Mouse (Mus musculus): ENCODE measurements at regions not wholly inside any gene's neighbourhood (a gene's known extent, or its start where the extent isn't known, plus 50 kb on each side); places are given as distances from the start of the nearest gene placed in this dataset.
A peak's percentile ranks its signal among the peaks of the same experiment; 100 is the strongest.

DNA sequence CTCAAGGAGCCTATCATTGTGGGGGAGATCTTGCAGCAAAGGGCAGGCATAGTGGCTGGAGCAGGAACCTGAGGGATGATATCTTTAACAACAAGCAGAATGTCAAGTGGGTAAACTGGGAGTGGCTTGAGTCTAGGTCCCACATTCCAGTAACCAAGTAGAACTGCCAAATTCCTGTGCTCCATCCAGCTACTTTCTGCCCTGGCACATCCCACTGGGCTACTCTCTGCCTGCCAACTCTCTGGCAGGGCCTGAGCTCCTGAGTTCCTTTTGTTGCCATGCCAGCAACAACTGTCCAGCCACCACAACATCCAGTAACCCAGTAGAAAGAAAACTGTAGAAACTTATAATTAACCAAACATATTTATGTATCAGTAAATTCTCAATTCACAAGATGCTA, 1088.8 kb upstream of the Tenm4 start:
- H3K27me3 ChIP-seq, result no peaks in the 10 kb centered on the region
- no peaks in the 10 kb centered on the region for H3K9me3 ChIP-seq
- no peak overlapping the region for H3K27ac ChIP-seq
- no peaks in the 10 kb centered on the region for H3K36me3 ChIP-seq
- H3K9ac ChIP-seq, result no peak overlapping the region
- peaks cover 4% of the 10 kb centered on the region; the same call in 1 of the 2 replicates for H3K4me1 ChIP-seq (replicated peaks)
- no peak overlapping the region for H3K4me3 ChIP-seq
- H3K4me2 ChIP-seq, result no peak overlapping the region
- ATAC-seq (ENCODE audit: low FRiP score), result no peak

- no peak for ATAC-seq (ENCODE audit: low FRiP score)
- H3K27me3 ChIP-seq, result no peaks in the 10 kb centered on the region
- H3K9me3 ChIP-seq, result no peaks in the 10 kb centered on the region
- no peak overlapping the region for H3K9ac ChIP-seq
- no peaks in the 10 kb centered on the region for H3K36me3 ChIP-seq
- no peak overlapping the region for H3K4me3 ChIP-seq
- H3K27ac ChIP-seq, result no peak overlapping the region
- H3K4me2 ChIP-seq, result no peak overlapping the region
- peaks cover 4% of the 10 kb centered on the region; the same call in 1 of the 2 replicates for H3K4me1 ChIP-seq (replicated peaks)
- WGBS, result 46% methylated on average over 2 of the region's 2 CpGs
Observed at GRCm38 (mm10) chr7:95084328-95084727, 1086.7 kb upstream of the Tenm4 start.

DNA sequence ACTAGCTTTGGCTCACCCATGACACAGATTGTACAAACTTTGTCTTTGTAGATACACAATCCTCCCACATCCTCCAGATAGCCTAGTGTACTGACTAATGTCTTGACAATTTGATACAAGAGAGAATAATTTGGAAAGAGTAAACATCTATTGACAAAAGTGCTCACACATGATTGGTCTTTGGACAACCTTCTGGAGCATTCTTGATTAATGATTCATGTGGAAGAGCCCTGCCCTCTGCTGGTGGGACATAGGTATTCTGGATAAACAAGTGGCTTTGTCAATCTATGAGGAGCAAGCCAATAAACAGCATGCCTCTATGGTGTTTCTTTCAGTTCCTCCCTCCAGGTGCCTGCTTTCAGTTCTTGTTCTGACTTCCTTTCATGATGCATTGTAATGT, 1079.7 kb upstream of the Tenm4 start:
- ATAC-seq (ENCODE audit: low FRiP score), result no peak
- no peak overlapping the region for H3K9ac ChIP-seq
- no peaks in the 10 kb centered on the region for H3K36me3 ChIP-seq
- no peak overlapping the region for H3K27ac ChIP-seq
- H3K9me3 ChIP-seq, result no peaks in the 10 kb centered on the region
- H3K4me3 ChIP-seq, result no peak overlapping the region
- H3K4me2 ChIP-seq, result no peak overlapping the region
- H3K4me1 ChIP-seq (replicated peaks), result no peaks in the 10 kb centered on the region
- no peaks in the 10 kb centered on the region for H3K27me3 ChIP-seq

- H3K9me3 ChIP-seq, result no peaks in the 10 kb centered on the region
- H3K27ac ChIP-seq, result no peak overlapping the region
- no peaks in the 10 kb centered on the region for H3K36me3 ChIP-seq
- H3K4me2 ChIP-seq, result no peak overlapping the region
- 50% methylated on average over 4 of the region's 4 CpGs for WGBS
- H3K9ac ChIP-seq, result no peak overlapping the region
- H3K4me1 ChIP-seq (replicated peaks), result peaks cover 3% of the 10 kb centered on the region
- H3K27me3 ChIP-seq, result no peaks in the 10 kb centered on the region
- ATAC-seq (ENCODE audit: low FRiP score), result no peak; the same call in 1 of the 2 replicates
- no peak overlapping the region for H3K4me3 ChIP-seq
Observed at GRCm38 (mm10) chr7:95129020-95129419, 1042.0 kb upstream of the Tenm4 start.

DNA sequence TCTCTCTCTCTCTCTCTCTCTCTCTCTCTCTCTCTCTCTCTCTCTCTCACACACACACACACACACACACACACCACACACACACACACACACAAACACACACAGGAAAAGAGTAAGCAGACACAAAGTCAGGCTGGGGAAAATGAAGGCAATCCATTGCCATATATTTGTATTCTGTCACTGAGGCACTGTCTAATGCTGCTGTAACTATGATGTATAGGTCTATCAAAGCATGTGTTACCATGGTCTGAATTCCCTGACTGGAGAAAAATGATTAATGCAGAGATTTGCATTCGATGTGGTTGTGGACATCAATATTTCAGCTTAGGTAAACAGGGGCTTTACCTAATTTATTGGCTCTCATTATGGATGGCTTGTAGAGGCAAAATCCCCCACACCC, 1038.0 kb upstream of the Tenm4 start:
- Histone ChIP-seq H3K4me2 (no peak overlapping the region), H3K27me3 (no peaks in the 10 kb centered on the region), H3K36me3 (no peaks in the 10 kb centered on the region), H3K9ac (no peak overlapping the region), H3K4me1 (replicated peaks) (peaks cover 9% of the 10 kb centered on the region), H3K27ac (no peak overlapping the region), H3K4me3 (no peak overlapping the region), H3K9me3 (no peaks in the 10 kb centered on the region)
- 52% methylated on average over 1 of the region's 1 CpGs for WGBS
- no peak for ATAC-seq (ENCODE audit: low FRiP score)

DNA sequence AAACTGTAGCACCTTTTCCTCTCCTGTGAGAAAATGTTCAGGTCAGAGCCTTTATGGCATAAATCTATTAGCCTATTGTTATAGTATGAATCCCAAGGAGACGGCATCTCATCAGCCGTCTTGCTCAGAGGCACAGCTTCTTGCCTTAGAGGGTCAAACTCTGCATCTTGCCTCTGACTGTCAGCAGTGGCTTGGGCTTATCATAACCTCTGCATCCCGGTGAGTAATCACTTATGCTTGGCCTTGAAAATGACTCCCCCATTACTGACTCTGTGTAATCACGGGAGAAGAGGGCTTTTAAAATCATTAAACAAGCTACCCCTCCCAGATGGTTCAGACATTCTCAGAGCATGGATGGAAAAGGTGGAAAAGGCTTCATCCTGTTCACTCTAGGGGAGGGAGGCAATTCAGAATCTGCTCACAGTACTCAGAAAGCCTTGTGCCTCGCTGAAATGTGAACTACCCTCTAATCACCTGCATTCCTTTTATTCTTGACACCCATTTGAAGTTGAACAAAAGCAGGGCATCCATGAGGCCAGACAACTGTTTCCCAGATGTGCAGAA, 1036.9 kb upstream of the Tenm4 start:
- Histone ChIP-seq H3K4me1 (replicated peaks) (peaks cover 9% of the 10 kb centered on the region), H3K27ac (no peak overlapping the region), H3K36me3 (no peaks in the 10 kb centered on the region), H3K9me3 (no peaks in the 10 kb centered on the region), H3K9ac (no peak overlapping the region), H3K4me3 (no peak overlapping the region), H3K27me3 (no peaks in the 10 kb centered on the region), H3K4me2 (no peak overlapping the region)
- WGBS, result 35% methylated on average over 5 of the region's 5 CpGs
- ATAC-seq (ENCODE audit: low FRiP score), result 0 out of 2 replicates have a peak, but pooled peaks have one; percentile 49

DNA sequence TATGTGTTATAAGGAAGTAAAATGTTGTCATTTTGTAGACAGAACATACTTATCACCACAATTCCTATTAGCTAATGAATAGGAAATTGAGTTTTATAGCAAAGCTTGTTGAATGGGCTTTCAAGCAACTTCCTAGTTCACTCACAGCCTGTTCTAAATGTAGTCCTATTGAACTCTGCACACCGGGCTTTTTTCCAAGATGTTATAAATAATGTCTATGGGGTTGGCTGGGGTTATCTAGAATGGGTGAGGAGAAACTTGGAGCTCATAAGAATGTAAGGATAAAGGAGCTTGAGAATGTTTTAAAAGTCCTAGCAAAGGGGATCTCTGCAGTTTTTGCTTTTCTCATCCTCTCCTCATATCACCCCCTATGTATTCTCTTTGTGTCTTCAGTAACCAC, 1029.3 kb upstream of the Tenm4 start:
- WGBS, result 78% methylated on average over 1 of the region's 1 CpGs
- Histone ChIP-seq H3K27ac (no peak overlapping the region), H3K4me1 (replicated peaks) (no peaks in the 10 kb centered on the region), H3K36me3 (no peaks in the 10 kb centered on the region), H3K27me3 (no peaks in the 10 kb centered on the region), H3K4me2 (no peak overlapping the region), H3K9ac (no peak overlapping the region), H3K9me3 (no peaks in the 10 kb centered on the region), H3K4me3 (no peak overlapping the region)
- ATAC-seq (ENCODE audit: low FRiP score), result no peak

DNA sequence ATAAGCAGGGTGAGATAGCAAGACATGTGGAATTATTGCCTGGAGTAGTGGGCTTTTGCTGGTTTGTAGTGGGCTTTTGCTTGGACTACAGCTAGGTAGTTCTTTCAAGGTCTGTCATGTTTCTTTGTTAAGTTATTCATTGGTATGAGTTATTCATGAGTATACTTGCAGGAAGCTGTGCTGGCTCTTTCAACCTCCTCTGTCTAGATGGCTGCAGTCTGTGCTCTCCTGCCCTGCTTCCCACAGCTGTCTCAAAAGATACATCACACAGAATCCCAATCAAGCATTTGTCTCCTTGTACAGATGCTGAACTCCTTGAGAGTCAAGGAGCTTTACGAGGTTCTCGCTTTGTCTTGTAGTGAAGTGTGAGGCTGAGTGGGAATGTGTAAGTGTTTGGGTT, 1028.0 kb upstream of the Tenm4 start:
- WGBS, result 61% methylated on average over 2 of the region's 2 CpGs

More for the DNA sequence above, 1028.0 kb upstream of the Tenm4 start:
- H3K4me1 ChIP-seq (replicated peaks), result no peaks in the 10 kb centered on the region
- no peaks in the 10 kb centered on the region for H3K36me3 ChIP-seq
- no peak overlapping the region for H3K4me2 ChIP-seq
- H3K4me3 ChIP-seq, result no peak overlapping the region
- no peaks in the 10 kb centered on the region for H3K27me3 ChIP-seq
- ATAC-seq (ENCODE audit: low FRiP score), result no peak
- H3K9ac ChIP-seq, result no peak overlapping the region
- H3K27ac ChIP-seq, result no peak overlapping the region
- H3K9me3 ChIP-seq, result no peaks in the 10 kb centered on the region

Measured in hindbrain, embryonic 13.5 days (tissue).